Mouse (Mus musculus) erythroblast, embryonic 14.5 days (primary cell): Measurements from ENCODE around the gene Kat6b. TPM values are rescaled to one million over a fixed set of nuclear protein-coding genes. Genes with fewer than 3 reads are reported as not detected.

Source experiments
- H3K27me3 ChIP-seq: 2 replicates; pipeline ENCODE4 v1.6.1; 2012; ENCODE audit warnings: inconsistent platforms; ENCODE audit not compliant: control insufficient read depth
- H3K36me3 ChIP-seq: 2 replicates; pipeline ENCODE4 v1.6.1; 2012; ENCODE audit warnings: mild to moderate bottlenecking, inconsistent platforms; ENCODE audit not compliant: control insufficient read depth
- H3K4me1 ChIP-seq: 2 replicates; pipeline ENCODE4 v1.6.1; 2012; ENCODE audit warnings: inconsistent platforms; ENCODE audit not compliant: control insufficient read depth
- H3K4me3 ChIP-seq: replicated peaks from 2 replicates; pipeline ENCODE3; 2012; ENCODE audit warnings: moderate library complexity, mild to moderate bottlenecking, inconsistent platforms
- H3K9me3 ChIP-seq: 2 replicates; pipeline ENCODE4 v1.6.1; 2012; ENCODE audit warnings: low read length, inconsistent platforms, mixed read lengths; ENCODE audit not compliant: control insufficient read depth
- GATA1 ChIP-seq: IDR thresholded peaks from 2 replicates; pipeline ENCODE4 v1.6.1; 2012; ENCODE audit warnings: low read length, inconsistent platforms, mixed read lengths
- TAL1 ChIP-seq: IDR thresholded peaks from 3 replicates; pipeline ENCODE4 v1.6.1; 2012; ENCODE audit warnings: low read length, inconsistent platforms, mixed read lengths
- polyA plus RNA-seq: library from polyadenylated mRNA; stranded (reverse); fragments of >175 nt; gene quantifications from 2 replicates; pipeline ENCODE4 v1.2.3, GENCODE M21; 2012

Kat6b gene
- polyA plus RNA-seq, 1 experiment = 0.10 TPM

DNA sequence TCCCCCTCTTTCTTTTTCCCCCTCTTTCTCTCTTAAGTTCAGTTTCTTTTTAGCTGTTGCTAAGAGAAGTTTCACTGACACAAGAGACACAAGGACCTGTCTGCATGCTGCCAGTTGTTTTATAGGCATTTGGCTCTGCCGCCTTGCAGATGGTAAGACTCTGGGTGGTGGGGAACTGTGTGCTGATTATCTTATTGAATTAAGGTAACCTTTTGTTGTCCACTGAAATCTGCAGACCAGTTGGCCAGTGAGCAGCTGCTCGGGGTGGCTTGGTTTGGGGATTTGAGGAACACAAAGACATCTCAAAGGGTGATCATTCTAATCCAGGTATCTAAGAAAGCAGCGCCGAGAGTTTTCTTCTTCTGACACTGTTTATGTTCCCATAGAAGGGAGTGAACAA lies 52.3 kb downstream of the Kat6b start:
- no peaks in the 10 kb centered on the region for H3K9me3 ChIP-seq
- H3K27me3 ChIP-seq = no peaks in the 10 kb centered on the region
- no peaks in the 10 kb centered on the region; the same call in 1 of the 2 replicates for H3K36me3 ChIP-seq
- H3K4me3 ChIP-seq = no peak overlapping the region
- peaks cover 17% of the 10 kb centered on the region for H3K4me1 ChIP-seq
- TF ChIP-seq GATA1 (no peak), TAL1 (no peak)

DNA sequence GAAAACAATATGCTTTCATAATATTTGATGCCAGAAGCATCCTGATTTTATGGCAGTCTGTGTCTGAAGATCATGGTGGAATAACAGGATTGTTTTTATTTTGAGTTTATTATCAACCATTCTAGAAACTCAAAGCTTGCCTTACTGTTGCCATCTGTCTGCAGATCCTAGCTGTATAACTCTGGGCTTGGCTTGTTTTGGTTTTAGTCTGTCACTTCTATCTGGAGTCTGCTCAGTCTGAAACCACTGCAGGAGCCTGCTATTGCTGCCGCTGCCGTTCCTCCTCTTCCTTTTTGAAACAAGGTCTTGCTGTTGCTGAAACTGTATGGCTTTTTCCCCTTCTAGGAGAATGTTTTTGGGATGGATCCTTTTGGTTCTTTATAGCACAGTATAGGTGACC lies 52.8 kb downstream of the Kat6b start:
- Histone ChIP-seq H3K4me1 (peaks cover 16% of the 10 kb centered on the region), H3K4me3 (no peak overlapping the region)
- TF ChIP-seq TAL1 (no peak), GATA1 (no peak)

DNA sequence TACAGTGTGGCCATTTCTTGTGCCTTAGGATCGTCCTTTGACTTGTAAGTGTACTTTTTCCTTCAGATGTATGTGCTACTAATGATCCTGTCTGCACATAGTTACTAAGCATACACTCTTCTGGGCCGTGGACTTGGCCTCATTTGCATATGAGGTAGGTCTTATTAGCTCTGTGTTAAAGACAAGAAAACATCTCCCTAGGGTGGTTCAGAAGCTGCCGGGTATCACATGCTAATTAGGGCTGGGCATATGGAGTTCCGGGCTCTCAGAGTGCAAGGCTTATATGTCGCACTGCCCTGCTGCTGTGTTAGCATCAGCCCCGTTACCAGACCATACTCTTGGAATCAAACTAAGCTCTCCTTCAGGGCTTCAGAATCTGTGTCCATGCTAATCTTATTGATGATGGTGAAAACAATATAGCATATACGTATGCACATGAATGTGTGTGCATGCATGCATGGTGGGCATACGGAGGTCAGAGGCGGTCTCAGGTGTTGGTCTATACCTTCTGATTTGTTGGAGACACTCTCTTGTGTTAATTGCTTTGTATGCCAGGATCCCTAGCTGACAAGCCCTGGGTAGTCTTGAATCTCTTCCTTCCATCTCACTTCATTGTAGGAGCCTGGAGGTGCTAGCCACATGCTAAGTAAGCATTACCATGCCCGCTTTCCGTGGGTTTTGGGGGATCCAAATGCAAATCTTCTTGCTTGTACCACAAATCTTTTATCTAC lies 53.5 kb downstream of the Kat6b start:
- Histone ChIP-seq H3K4me1 (peaks cover 14% of the 10 kb centered on the region), H3K4me3 (no peak overlapping the region), H3K9me3 (no peaks in the 10 kb centered on the region), H3K27me3 (no peaks in the 10 kb centered on the region), H3K36me3 (no peaks in the 10 kb centered on the region; the same call in 1 of the 2 replicates)
- no peak for TF ChIP-seq GATA1
- no peak for TF ChIP-seq TAL1

More for the DNA sequence above, 52.8 kb downstream of the Kat6b start:
- Histone ChIP-seq H3K36me3 (no peaks in the 10 kb centered on the region; the same call in 1 of the 2 replicates), H3K27me3 (no peaks in the 10 kb centered on the region), H3K9me3 (no peaks in the 10 kb centered on the region)

DNA sequence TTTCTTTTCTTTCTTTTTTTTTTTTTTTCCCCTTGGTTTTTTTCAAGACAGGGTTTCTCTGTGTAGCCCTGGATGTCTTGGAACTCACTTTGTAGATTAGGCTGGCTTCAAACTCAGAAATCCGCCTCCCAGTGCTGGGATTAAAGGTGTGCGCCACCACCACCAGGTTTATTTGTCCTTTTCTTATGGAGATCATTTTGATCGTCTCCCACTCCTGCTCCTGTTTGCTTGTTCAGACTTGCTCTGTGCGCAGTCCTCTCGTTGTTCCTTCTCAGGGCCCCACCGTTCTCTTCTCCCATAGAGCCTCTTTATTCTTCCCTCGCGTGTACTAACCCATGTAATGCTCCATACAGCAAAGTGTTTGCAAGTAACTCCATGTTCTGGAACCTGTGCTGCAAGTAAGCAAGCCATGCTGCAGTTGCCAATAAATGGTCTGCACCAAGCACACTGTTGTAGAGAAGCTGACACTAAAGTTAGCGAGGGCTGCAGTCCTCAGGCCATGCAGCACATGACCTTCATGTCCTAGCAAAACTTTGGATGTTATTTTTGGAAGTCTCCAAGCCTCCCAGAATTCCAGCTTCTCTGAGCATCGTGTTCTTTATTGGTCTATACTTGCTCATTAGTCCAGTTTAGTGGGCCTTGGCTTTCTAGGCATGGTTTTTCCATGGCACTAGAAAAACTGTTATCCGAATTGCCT lies 55.4 kb downstream of the Kat6b start:
- H3K4me3 ChIP-seq = no peak overlapping the region
- no peak for TF ChIP-seq GATA1
- no peak for TF ChIP-seq TAL1

DNA sequence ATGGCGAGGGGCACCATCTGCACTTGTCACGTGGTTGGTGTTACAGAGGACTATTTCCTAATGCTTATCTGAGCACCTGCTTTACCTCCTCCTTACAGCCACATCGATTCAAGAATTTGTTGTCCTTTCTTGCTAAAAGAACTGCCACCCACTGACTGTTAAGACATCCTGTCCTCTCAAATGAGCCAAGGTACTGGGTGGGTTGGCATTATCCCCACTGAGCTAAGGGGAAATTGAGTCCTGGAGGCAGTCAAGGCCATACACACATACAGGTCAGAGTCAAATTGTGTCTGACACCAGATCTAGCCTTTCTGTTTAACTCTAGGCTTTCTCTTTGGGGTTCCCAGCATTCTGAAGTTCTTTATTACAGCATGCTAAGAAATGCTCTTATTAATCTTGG lies 56.6 kb downstream of the Kat6b start:
- Histone ChIP-seq H3K27me3 (no peaks in the 10 kb centered on the region), H3K9me3 (no peaks in the 10 kb centered on the region), H3K4me3 (no peak overlapping the region), H3K36me3 (peaks cover 5% of the 10 kb centered on the region), H3K4me1 (peaks cover 14% of the 10 kb centered on the region)
- no peak for TF ChIP-seq TAL1
- no peak for TF ChIP-seq GATA1

More for the DNA sequence above, 55.4 kb downstream of the Kat6b start:
- Histone ChIP-seq H3K9me3 (no peaks in the 10 kb centered on the region), H3K27me3 (no peaks in the 10 kb centered on the region), H3K36me3 (no peaks in the 10 kb centered on the region; the same call in 1 of the 2 replicates), H3K4me1 (peaks cover 14% of the 10 kb centered on the region)

DNA sequence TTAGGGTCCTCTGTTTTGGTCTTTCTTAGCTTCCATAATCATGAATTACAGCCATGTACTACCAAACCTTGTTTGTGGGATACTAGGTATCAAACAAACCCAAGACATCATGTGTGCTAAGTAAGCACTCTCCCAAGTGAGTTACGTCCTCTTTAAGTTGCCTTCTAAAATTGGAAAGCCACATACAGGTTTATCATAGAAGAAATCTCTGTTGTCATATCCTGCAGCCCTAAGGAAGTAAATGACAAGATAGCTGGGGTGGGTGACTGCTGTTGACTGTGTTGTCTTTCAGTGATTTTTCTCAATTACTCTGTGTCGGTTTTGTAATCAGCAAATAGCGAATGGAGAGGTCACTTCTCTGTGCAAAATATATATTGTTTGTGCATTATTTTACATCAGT lies 58.5 kb downstream of the Kat6b start:
- H3K36me3 ChIP-seq = peaks cover 5% of the 10 kb centered on the region
- no peaks in the 10 kb centered on the region for H3K27me3 ChIP-seq
- TF ChIP-seq GATA1 (no peak), TAL1 (no peak)
- no peaks in the 10 kb centered on the region for H3K9me3 ChIP-seq
- peaks cover 14% of the 10 kb centered on the region for H3K4me1 ChIP-seq
- H3K4me3 ChIP-seq = no peak overlapping the region

DNA sequence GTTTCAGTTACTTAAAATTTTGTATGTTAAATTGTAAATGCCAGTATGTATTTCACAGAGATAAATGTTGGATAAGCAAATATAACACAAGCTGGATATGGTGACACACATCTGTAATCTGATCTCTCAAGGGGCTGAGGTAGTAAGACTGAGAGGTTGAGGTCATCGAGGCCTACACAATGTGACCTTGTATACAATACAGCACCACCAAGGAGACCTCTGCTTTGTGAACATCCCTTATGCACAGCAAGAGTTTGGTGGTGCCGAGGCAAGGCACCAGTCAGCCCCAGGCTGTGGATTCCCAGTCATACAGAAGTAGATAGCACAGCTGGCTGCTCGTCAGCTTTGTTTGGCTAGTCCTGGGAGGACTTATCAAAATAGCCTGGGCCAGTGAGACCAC lies 59.1 kb downstream of the Kat6b start:
- Histone ChIP-seq H3K4me1 (peaks cover 15% of the 10 kb centered on the region), H3K27me3 (no peaks in the 10 kb centered on the region), H3K9me3 (no peaks in the 10 kb centered on the region), H3K36me3 (peaks cover 5% of the 10 kb centered on the region), H3K4me3 (no peak overlapping the region)
- TF ChIP-seq TAL1 (no peak), GATA1 (no peak)

DNA sequence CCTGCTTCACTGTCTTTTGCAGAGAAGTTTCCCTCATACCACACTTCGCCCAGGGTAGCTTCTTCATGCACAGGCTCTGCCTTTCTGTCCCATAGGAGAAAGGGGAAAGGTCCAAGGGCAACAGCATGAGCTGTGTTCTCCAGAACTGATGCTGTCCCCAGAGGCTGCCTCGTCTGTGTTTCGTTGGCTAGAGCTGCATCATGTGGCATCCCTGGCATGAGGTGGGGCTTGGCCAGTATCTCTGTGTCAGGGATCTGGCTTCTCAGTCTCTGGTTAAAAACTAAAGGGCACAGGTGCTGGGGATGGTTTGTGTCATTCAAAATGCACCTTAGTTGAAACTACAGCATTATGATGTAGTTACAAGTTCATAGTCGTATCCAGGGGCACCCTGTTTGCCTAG lies 64.3 kb downstream of the Kat6b start:
- no peak overlapping the region for H3K4me3 ChIP-seq
- H3K27me3 ChIP-seq = no peaks in the 10 kb centered on the region
- H3K36me3 ChIP-seq = peaks cover 5% of the 10 kb centered on the region
- TF ChIP-seq GATA1 (no peak), TAL1 (no peak)
- peaks cover 38% of the 10 kb centered on the region for H3K4me1 ChIP-seq
- H3K9me3 ChIP-seq = no peaks in the 10 kb centered on the region

DNA sequence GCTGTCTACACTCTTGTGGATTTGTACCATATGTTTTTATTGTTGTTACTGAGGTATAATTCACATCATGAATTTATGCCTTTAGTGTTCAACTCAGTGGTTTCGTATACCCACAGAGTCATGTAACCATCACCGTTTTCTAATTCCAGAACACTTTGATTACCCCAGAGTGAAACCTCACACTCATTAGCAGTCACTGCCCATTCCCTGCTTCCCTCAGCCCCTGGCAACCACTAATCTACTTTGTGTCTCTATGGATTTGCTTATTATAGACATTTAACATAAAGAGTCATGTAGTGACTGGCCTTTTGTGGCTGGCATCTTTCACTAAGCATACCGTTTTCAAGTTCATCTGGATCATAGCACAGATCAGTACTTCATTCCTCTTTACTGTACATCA lies 65.1 kb downstream of the Kat6b start:
- Histone ChIP-seq H3K36me3 (peaks cover 5% of the 10 kb centered on the region), H3K27me3 (no peaks in the 10 kb centered on the region), H3K4me3 (no peak overlapping the region), H3K9me3 (no peaks in the 10 kb centered on the region), H3K4me1 (peaks cover 39% of the 10 kb centered on the region)
- TF ChIP-seq TAL1 = no peak
- TF ChIP-seq GATA1 = no peak
